Mouse (Mus musculus) natural killer cell, adult 2 months (primary cell): ENCODE measurements around the gene Gls.
A peak's percentile ranks its signal among the peaks of the same experiment; 100 is the strongest.

ENCODE experiments used
- DNase-seq, 2 experiments: peaks; one replicate each; pipeline ENCODE4 v3.0.0; 2022; ENCODE audit warnings: low spot score in 2 of 2

Gls gene

GRCm38 (mm10) chr1:52121052-52121451 is 112.0 kb downstream of the Gls start:
- DNase-seq: no peak

GRCm38 (mm10) chr1:52120191-52120590 is 112.8 kb downstream of the Gls start:
- DNase-seq: no peak

- no peak for DNase-seq
These were observed 113.3 kb downstream of the Gls start for GRCm38 (mm10) chr1:52119691-52120090.

GRCm38 (mm10) chr1:52118860-52119591 is 114.0 kb downstream of the Gls start, which contains the start of gene Stat1:
Gene Stat1 (plus strand): TSS chr1:52119440.
- DNase-seq: peak; percentile 78 to 87

- no peak for DNase-seq
These were observed 115.3 kb downstream of the Gls start for GRCm38 (mm10) chr1:52117777-52118176.

- DNase-seq: no peak
These were observed 116.6 kb downstream of the Gls start for GRCm38 (mm10) chr1:52116441-52116840.

GRCm38 (mm10) chr1:52113666-52114069 is 119.4 kb downstream of the Gls start:
- DNase-seq: peak; percentile 98 to 99
